Mouse (Mus musculus) gastrocnemius, postnatal 36 days (tissue): ENCODE measurements around the gene Micall1. TPM values are rescaled to one million over a fixed set of nuclear protein-coding genes. Genes with fewer than 3 reads are reported as not detected.
A peak's percentile ranks its signal among the peaks of the same experiment; 100 is the strongest.

ENCODE experiments used
- DNase-seq, 2 experiments: peaks; one replicate each; pipeline ENCODE4 v3.0.0; 2022
- intact Hi-C: fragments of 180-260 bp; cut with DNase I; formaldehyde crosslinking; loops from one replicate; pipeline ENCODE4 v1.15.1; 2025
- long read RNA-seq, 2 experiments: library from polyadenylated mRNA; stranded (forward); transcript quantifications; one replicate each; pipeline ENCODE4 v2.0.0; 2021
- total RNA-seq, 2 experiments: library from RNA; stranded (reverse); gene quantifications; 2 replicates each; pipeline ENCODE4 v1.2.3; 2021

Micall1 gene
- 10 to 100 TPM; 11.8 to 13.5 TPM for total RNA-seq
- long read RNA-seq, experiment 1, full-length matches to known transcripts = 3 of 8 reads
- long read RNA-seq, experiment 1, partial matches to known transcripts = 1 of 8 reads
- long read RNA-seq, experiment 1, other reads (novel, unspliced or antisense) = 4 of 8 reads
- long read RNA-seq, experiment 2, partial matches to known transcripts = 0 of 7 reads
- long read RNA-seq, experiment 2, other reads (novel, unspliced or antisense) = 4 of 7 reads

- peak; percentile 63 to 66 for DNase-seq
- intact Hi-C loops = no loop called here
These were observed at the start of gene Micall1 for GRCm38 (mm10) chr15:79108421-79109320. TSS of gene Micall1 (plus strand) at chr15:79108898.

GRCm38 (mm10) chr15:79060887-79061565 is 47.7 kb upstream of the Micall1 start:
- intact Hi-C loops = no loop called here

DNA sequence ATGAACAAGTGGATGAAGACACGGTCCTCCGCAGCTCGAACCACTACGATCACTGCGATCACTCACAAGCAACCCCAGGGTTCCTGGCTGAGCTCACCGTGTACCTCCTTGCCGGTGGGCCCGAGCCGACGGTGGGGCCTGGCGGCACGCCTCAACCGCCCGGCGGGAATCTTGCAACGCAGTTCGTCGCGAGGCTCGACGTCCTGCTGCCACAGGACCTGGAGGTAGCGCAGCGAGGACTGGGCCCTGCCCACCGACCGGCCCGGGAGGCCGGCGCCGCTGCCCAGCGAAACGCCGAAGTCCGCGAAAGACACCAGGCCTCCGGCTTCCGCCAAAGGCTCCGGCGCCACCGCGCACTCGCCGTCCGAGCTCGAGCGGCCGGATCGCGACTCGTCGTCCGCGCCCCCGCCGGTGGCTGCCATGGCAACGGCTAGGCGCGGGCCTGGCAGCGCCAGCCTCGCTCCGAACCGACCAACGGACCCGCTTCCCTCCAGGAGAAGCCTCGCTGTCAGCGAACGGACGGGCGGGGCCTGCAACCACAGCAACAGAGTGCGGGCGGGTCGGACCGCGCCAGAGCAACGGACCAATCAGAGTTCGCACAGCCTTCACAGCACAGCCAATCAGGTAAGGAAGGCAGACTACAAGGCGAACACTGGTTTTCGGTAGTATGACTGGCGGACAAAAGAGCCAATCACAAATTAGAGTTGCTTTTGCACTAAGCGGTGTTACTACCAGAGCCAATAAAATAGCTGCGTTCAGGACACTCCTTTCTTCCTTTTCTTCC is 46.1 kb upstream of the Micall1 start, which contains the start of gene Ankrd54:
Ankrd54 (minus strand) TSS at position 518 of the 784 bp plus-strand sequence.
- peak; percentile 91 to 95 for DNase-seq
- intact Hi-C loops = no loop called here

More at GRCm38 (mm10) chr15:79060887-79061565, 47.7 kb upstream of the Micall1 start:
- DNase-seq = no peak

DNA sequence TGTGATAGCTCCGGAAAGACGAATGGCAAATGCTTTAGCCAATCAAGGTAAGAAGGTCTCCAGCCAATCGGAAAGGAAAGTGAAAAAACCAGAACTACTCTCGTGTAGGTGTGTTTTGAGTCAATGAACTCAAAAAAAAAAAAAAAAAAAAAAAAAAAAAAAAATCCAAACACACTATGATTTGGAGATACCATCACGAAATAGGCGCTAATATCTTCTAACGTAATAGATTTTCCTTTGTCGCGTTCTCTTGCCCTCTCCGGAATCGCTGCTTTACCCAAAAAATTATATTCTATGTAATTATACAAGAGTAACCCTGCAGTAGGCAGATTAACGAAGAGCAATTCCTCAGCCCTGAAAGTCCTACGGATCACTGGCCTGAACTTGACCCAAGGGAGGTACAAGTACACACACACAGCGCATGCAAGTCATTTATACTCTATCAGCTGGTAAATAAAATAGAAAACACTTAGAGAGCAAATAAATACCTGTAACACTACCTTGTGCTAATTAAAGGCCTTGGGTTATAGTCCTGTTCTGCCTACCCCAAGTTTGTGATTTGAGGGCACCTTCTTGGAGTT is 45.4 kb upstream of the Micall1 start:
- intact Hi-C loops = no loop called here
- DNase-seq = no peak

DNA sequence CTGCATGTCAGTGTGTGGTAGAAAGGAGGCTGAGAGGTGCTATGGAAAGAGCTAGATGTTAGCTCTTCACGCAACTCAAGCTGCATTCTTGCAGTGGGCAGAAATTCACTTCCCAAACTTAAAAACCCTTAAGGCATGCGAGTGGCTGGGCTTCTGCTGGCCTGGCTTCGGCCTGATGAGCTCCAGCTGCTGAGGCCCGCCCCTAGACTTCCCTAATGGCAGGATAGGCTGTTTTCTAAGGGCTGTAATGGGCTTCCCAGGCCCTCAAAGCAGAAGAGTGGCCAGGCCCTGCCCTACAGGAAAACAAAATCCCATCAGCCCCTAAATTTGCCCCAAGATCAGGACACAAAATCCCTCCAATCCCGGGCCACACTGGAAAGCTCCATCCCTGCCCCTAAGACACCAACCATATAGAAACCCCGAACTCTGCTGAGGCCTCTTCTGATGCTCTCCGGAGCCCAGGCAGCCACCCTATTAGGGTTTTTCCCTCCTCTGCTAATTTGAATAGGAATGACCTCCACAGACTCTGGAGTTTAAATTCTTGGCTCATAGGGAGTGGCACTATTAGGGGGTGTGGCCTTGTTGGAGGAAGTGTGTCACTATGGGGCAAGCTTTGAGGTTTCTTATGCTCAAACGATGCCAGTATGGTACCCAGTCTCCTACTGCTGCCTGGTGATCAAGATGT is 43.5 kb upstream of the Micall1 start:
- intact Hi-C loops = no loop called here
- no peak for DNase-seq

DNA sequence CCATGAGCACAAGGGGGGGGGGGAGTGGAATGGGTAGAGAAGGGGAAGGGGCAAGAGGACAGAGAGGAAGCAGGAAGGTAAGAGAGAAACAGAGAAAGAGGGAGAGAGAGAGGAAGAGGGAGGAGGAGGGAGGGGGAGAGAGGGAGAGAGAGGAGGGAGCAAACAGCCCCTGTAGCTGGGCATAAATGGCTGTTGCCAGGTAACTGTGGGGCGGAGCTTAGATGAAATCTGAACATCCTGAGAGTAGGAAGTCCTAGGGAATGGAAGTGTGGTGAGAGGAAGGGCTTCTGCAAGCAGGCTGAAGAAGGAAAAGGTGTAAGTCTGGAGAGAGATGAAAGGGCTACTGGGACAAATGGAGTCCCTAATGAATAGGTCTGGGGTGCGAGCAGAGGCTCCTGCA is 42.4 kb upstream of the Micall1 start:
- no peak for DNase-seq
- intact Hi-C loops = no loop called here

DNA sequence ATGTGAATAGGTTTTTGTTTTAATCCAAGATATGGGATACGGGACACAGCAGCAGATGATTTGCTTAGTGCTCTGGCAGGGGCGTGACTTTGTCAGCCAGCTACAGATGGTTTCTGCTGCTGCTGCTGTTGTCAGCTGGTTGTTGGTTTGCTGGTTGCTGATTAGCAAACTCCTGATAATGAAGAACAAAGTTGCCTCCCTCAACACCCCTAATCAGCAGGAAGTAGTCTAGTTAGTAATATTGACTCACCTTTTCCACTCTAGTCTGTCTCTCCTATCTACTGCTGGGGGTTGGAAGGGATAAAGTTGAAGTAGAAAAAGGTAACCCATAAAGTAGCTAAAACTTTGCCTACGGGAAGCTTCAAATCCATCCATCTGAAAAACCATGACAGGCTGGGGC is 41.1 kb upstream of the Micall1 start:
- DNase-seq = no peak
- intact Hi-C loops = no loop called here

DNA sequence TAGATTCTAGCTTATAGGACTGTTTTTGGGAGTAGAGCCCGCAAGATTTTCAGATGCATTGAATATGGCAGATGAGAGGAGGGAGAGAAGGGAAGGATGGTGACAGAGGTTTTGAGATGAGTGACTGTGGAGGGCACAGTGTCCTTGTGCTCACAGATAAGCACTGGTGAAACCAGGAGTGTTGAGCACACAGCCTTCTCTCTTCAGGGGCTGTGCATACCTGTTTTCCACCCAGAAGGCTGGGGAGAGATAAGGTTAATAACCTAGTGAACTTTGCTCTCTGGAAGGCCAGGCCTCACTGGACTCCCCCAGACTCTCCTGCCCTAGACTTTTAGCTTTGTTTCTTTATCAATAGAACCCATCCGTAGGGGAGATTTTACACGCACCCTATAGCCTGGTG is 40.3 kb upstream of the Micall1 start:
- DNase-seq = no peak
- intact Hi-C loops = no loop called here

GRCm38 (mm10) chr15:79071117-79072039 is 37.3 kb upstream of the Micall1 start:
- DNase-seq = no peak
- intact Hi-C loops = loop anchor here (1.0 kb wide), 1 partner anchor 32 kb away; no protein-coding TSS in a partner anchor

DNA sequence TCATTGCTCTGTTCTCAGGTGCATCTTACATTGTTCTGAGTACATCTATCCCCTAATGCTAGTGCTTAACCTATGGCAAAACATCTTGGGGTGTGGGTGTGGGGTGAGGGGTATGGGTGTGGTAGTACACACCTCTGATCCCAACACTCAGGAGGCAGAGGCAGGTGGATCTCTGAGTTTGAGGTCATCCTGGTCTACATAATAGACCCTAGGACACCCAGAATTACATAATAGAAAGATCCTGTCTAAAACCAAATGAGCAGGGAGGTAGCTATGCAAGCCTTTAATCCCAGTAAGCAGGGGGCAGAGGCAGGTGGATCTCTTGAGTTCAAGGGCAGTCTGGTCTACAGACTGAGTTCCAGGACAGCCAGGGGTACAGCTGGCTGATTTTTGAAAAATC is 34.9 kb upstream of the Micall1 start:
- intact Hi-C loops = loop anchor here (2.0 kb wide), 1 partner anchor 15 kb away; no protein-coding TSS in a partner anchor
- no peak for DNase-seq

GRCm38 (mm10) chr15:79074446-79074845 is 34.3 kb upstream of the Micall1 start:
- intact Hi-C loops = loop anchor here (2.0 kb wide), 1 partner anchor 16 kb away; no protein-coding TSS in a partner anchor
- no peak for DNase-seq

DNA sequence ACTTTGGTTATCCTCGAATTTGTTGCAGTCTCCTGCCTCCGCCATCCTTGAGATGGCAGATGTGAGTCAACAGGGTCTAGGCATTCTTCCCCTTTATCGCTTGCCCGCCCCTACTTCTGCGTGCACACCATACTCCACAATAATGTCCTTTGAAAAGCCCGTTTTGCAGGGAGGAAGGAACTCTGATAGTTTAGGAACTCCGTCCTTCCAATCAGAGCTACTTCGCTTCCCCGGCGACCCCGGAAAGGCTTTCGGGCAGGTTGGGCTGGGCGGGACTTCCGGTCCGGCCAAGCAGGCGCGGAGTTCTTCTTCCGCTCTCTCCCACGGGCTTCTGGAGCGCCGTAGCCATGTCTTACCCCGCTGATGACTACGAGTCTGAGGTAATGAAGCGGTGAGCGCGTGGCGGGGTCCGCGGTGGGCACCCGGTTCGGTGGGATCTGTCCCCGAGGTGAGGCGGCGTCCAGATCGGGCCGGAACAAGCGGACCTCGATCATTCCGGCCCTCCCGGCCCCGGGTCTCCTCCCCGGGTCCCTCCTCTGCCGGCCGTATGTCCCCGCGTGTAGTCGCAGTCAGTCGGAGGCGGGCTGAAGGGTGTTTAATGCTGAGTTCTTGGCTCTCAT is 33.7 kb upstream of the Micall1 start, which contains the start of gene Eif3l:
Eif3l (plus strand) TSS at position 267 of the 620 bp plus-strand sequence.
- peak; percentile 82 to 86 for DNase-seq
- intact Hi-C loops = loop anchor here (2.0 kb wide), 1 partner anchor 16 kb away; no protein-coding TSS in a partner anchor

DNA sequence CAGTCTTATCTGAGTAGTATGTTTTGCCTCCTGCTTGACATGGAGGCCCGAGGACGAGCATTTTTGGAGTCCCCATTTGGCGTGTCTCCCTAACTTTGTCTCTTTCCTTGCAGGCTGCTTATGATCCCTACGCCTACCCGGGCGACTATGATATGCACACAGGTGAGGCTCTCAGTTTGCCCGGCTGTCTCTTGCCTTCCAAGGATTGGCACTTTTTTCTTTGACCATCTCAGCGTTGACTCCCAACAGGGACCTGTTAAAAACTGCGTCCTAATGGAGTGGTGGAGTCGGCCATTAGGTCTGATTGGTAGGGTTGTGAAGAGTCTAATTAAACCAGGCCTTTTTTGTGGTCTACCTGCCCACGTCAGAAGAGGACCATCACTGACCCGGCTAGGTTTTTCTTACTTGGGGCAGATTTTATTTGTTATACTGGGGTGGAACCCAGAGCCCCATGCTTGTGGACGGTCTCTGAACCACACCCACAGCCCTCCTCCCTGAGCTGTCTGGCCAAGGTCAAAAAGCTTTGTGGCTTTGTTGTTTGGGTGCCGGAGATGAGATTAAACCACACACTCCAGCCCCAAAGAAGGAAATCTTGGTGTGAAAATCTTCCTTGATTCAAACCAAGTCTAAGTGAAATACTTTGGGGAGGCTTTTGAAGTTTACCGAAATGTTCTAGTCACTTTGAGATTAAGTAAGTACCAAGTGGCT is 32.9 kb upstream of the Micall1 start:
- intact Hi-C loops = loop anchor here (2.0 kb wide), 1 partner anchor 17 kb away; no protein-coding TSS in a partner anchor
- no peak for DNase-seq

GRCm38 (mm10) chr15:79079567-79079966 is 29.1 kb upstream of the Micall1 start:
- intact Hi-C loops = no loop called here
- no peak for DNase-seq

GRCm38 (mm10) chr15:79092284-79092683 is 16.4 kb upstream of the Micall1 start:
- intact Hi-C loops = no loop called here
- no peak for DNase-seq

DNA sequence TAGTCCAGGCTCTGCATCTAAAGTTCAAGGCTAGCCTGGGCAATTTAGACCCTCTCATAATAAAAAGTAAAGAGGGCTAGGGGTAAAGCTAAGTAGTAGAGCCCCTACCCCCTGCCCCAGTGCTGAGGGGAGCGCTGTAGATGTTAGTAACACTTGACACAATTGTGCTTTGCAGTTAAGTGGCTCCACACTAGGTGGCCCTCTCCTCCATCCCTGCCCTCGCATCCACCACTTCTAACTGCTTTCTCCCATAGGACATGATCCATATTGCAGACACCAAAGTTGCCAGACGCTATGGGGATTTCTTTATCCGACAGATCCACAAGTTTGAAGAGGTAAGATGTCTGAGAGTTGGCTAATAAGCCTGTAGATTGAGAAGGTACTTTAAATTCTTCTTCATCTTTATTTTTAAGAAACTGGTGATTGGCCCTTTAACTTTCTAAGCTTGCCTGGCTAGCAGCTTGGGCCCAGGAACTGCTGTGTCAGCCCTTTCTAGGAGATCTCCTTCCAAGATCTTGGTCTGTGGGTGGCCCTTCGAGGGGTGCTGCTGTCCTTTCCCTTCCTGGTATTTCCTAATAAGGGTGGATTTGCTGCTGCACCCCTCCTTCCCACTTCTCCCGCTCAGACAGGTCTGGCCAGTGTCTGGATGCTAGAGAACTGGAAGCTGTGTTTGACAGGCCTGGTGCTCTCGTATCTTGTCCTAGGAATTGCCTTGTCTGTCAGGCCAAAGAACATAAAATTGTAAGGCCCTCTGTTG is 15.4 kb upstream of the Micall1 start:
- no peak for DNase-seq

More for the DNA sequence above, 15.4 kb upstream of the Micall1 start:
- intact Hi-C loops = loop anchor here (1.0 kb wide), 1 partner anchor 55 kb away; no protein-coding TSS in a partner anchor
